Mouse (Mus musculus) adrenal gland, postnatal 36 days (tissue): Measurements from ENCODE around the gene Neil1. TPM values are rescaled to one million over a fixed set of nuclear protein-coding genes. Genes with fewer than 3 reads are reported as not detected.

Experiments used
- DNase-seq, 2 experiments: peaks; one replicate each; pipeline ENCODE4 v3.0.0; 2021; ENCODE audit warnings: mixed read lengths in 1 of 2
- long read RNA-seq, 2 experiments: library from polyadenylated mRNA; stranded (forward); transcript quantifications; one replicate each; pipeline ENCODE4 v2.0.0; 2021; ENCODE audit warnings: borderline sequencing depth in 2 of 2
- total RNA-seq, 2 experiments: library from RNA; stranded (reverse); gene quantifications; 2 replicates each; pipeline ENCODE4 v1.2.3; 2021

Neil1 gene
- 10 to 100 TPM in 1 of 2 experiments, 1 to 10 TPM in 1; 9.8 to 10.9 TPM for total RNA-seq
- long read RNA-seq, experiment 1, transcript Neil1-203 (10 exons, 1,693 nt) = major isoform, 7 of 11 reads
- long read RNA-seq, experiment 1, partial matches to known transcripts = 1 of 11 reads
- long read RNA-seq, experiment 1, other reads (novel, unspliced or antisense) = 3 of 11 reads
- long read RNA-seq, experiment 2, partial matches to known transcripts = 0 of 1 reads
- long read RNA-seq, experiment 2, other reads (novel, unspliced or antisense) = 1 of 1 reads

GRCm38 (mm10) chr9:57148144-57148878, at the start of gene Neil1:
Gene Neil1 (minus strand): TSS chr9:57148305.
- peak; percentile 85 to 88 for DNase-seq

GRCm38 (mm10) chr9:57197414-57197813, 49.3 kb upstream of the Neil1 start:
- no peak for DNase-seq

- no peak for DNase-seq
Measured at GRCm38 (mm10) chr9:57196708-57197107, 48.6 kb upstream of the Neil1 start.

- DNase-seq = no peak
Measured at GRCm38 (mm10) chr9:57168411-57168810, 20.3 kb upstream of the Neil1 start.

GRCm38 (mm10) chr9:57166173-57166572, 18.1 kb upstream of the Neil1 start:
- no peak for DNase-seq

GRCm38 (mm10) chr9:57163137-57163536, 15.0 kb upstream of the Neil1 start:
- no peak for DNase-seq

- DNase-seq = peak in 1 of 2 experiments; percentile 25
Measured at GRCm38 (mm10) chr9:57162496-57162895, 14.4 kb upstream of the Neil1 start.

- DNase-seq = no peak
Measured at GRCm38 (mm10) chr9:57158506-57158905, 10.4 kb upstream of the Neil1 start.

- DNase-seq = peak; percentile 90 to 92
Measured at GRCm38 (mm10) chr9:57158013-57158470, 9.9 kb upstream of the Neil1 start, which contains the start of gene Commd4. Gene Commd4 (minus strand): TSS chr9:57158331.

GRCm38 (mm10) chr9:57157499-57157898, 9.4 kb upstream of the Neil1 start:
- no peak for DNase-seq

GRCm38 (mm10) chr9:57156823-57157222, 8.7 kb upstream of the Neil1 start:
- DNase-seq = no peak

GRCm38 (mm10) chr9:57156383-57156782, 8.3 kb upstream of the Neil1 start:
- DNase-seq = no peak

GRCm38 (mm10) chr9:57152331-57152730, 4.2 kb upstream of the Neil1 start:
- no peak for DNase-seq

- no peak for DNase-seq
Measured at GRCm38 (mm10) chr9:57150192-57150591, 2.1 kb upstream of the Neil1 start.

- DNase-seq = no peak
Measured at GRCm38 (mm10) chr9:57149021-57149420, 916 bp upstream of the Neil1 start.

GRCm38 (mm10) chr9:57147205-57148143, 631 bp downstream of the Neil1 start:
- DNase-seq = peak in 1 of 2 experiments; percentile 30

GRCm38 (mm10) chr9:57146451-57147066, 1.5 kb downstream of the Neil1 start:
- no peak for DNase-seq

- DNase-seq = no peak
Measured at GRCm38 (mm10) chr9:57144830-57145229, 3.3 kb downstream of the Neil1 start.

GRCm38 (mm10) chr9:57143212-57143611, 4.9 kb downstream of the Neil1 start:
- DNase-seq = no peak

- no peak for DNase-seq
Measured at GRCm38 (mm10) chr9:57141417-57142353, 6.4 kb downstream of the Neil1 start.

- no peak for DNase-seq
Measured at GRCm38 (mm10) chr9:57139571-57139970, 8.5 kb downstream of the Neil1 start.
